ENCODE assay signal across 28 mouse cellular contexts in the genomic region with DNA sequence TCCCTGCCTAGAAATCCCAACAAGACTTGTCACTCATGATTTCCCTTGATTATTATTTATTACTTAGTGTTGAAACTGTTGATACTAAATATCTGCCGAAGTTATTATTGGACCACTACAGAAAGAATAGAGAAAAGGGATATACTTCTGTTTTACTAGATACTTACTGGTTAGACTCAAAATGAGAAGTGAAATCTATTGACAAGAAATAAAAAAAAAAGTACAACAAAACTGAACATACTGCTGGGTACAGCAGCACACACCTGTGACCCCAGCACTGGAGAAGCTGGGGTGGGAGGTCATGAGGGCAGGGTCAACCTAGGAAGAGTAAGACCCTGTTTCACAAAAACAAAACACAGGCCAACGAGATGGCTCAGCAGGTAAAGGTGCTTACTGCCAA. TPM values are rescaled to one million over a fixed set of nuclear protein-coding genes. Genes with fewer than 3 reads are reported as not detected.
"Had no signal": no experiment of that assay in that cellular context is flagged by ENCODE, and none has a peak within 500 bp of the region (broad histone marks: within the 10 kb centered on the region; RNA-seq: fewer than 3 reads in every experiment).

No protein-coding gene starts in this region.

- ATAC-seq: forebrain, embryonic 13.5 days; forebrain, embryonic 14.5 days; forebrain, embryonic 15.5 days; forebrain, embryonic 16.5 days; forebrain, postnatal 0 days had no signal

- H3K9ac ChIP-seq: embryonic facial prominence, embryonic 12.5 days; embryonic facial prominence, embryonic 13.5 days; embryonic facial prominence, embryonic 15.5 days; forebrain, embryonic 12.5 days; forebrain, embryonic 13.5 days; forebrain, embryonic 15.5 days; forebrain, postnatal 0 days had no signal

- H3K27ac ChIP-seq: embryonic facial prominence, embryonic 10.5 days; embryonic facial prominence, embryonic 12.5 days; embryonic facial prominence, embryonic 13.5 days; embryonic facial prominence, embryonic 15.5 days; forebrain, embryonic 10.5 days; forebrain, embryonic 12.5 days; forebrain, embryonic 13.5 days; forebrain, embryonic 15.5 days; gastrocnemius, adult 2 months had no signal

- H3K27me3 ChIP-seq: embryonic facial prominence, embryonic 12.5 days; embryonic facial prominence, embryonic 13.5 days; embryonic facial prominence, embryonic 15.5 days; forebrain, embryonic 12.5 days; forebrain, embryonic 13.5 days; forebrain, embryonic 15.5 days had no signal

- H3K9me3 ChIP-seq: embryonic facial prominence, embryonic 10.5 days; embryonic facial prominence, embryonic 12.5 days; embryonic facial prominence, embryonic 13.5 days; embryonic facial prominence, embryonic 15.5 days; forebrain, embryonic 10.5 days; forebrain, embryonic 12.5 days; forebrain, embryonic 13.5 days; forebrain, embryonic 15.5 days had no signal

- H3K4me1 ChIP-seq: embryonic facial prominence, embryonic 10.5 days; embryonic facial prominence, embryonic 12.5 days; embryonic facial prominence, embryonic 13.5 days; embryonic facial prominence, embryonic 15.5 days; forebrain, embryonic 10.5 days; forebrain, embryonic 12.5 days; forebrain, embryonic 13.5 days; forebrain, embryonic 15.5 days had no signal

- H3K4me2 ChIP-seq: embryonic facial prominence, embryonic 12.5 days; embryonic facial prominence, embryonic 13.5 days; embryonic facial prominence, embryonic 15.5 days; forebrain, embryonic 12.5 days; forebrain, embryonic 13.5 days; forebrain, embryonic 15.5 days had no signal

- H3K4me3 ChIP-seq: embryonic facial prominence, embryonic 10.5 days; embryonic facial prominence, embryonic 12.5 days; embryonic facial prominence, embryonic 13.5 days; embryonic facial prominence, embryonic 15.5 days; erythroblast, embryonic 14.5 days; forebrain, embryonic 10.5 days; forebrain, embryonic 12.5 days; forebrain, embryonic 13.5 days; forebrain, embryonic 15.5 days; gastrocnemius, adult 2 months had no signal

- DNase-seq: cerebellum, adult 8-10 months; cerebellum, adult 9-10 months; cerebellum, adult 9-11 months; cerebellum, postnatal 10 days; cerebellum, postnatal 14 days; cerebellum, postnatal 25 days; cerebellum, postnatal 36 days; embryo, embryonic 11 days; forebrain, postnatal 0 days; gastrocnemius, adult 2 months; gastrocnemius, postnatal 10 days; gastrocnemius, postnatal 14 days; gastrocnemius, postnatal 25 days; gastrocnemius, postnatal 36 days; heart, adult 18-20 months had no signal

RNA-seq across cellular contexts. Expression of a gene that starts 9.5 kb away (rescaled TPM):
- total RNA-seq: gastrocnemius, adult 8-10 months; granulocyte monocyte progenitor cell, adult 5-6 weeks had no signal
- polyA plus RNA-seq: erythroblast, embryonic 14.5 days had no signal
